Mouse (Mus musculus) embryonic fibroblast, embryonic 13.5 days (primary cell): ENCODE measurements around the gene Snx30.

Experiments
- CTCF ChIP-seq: IDR thresholded peaks from 2 replicates; pipeline ENCODE4 v1.5.1; 2011; ENCODE audit warnings: mild to moderate bottlenecking, control low read depth, low read length, moderate library complexity, borderline replicate concordance; ENCODE audit not compliant: insufficient read depth
- POLR2A ChIP-seq: IDR thresholded peaks from 2 replicates; pipeline ENCODE4 v1.6.1; 2011; ENCODE audit warnings: low read depth, mild to moderate bottlenecking, control low read depth, low read length, moderate library complexity

GRCm38 (mm10) chr4:59826381-59826780 is 20.7 kb downstream of the Snx30 start:
- TF ChIP-seq CTCF (no peak), POLR2A (no peak)
